Mouse (Mus musculus): Measurements from ENCODE around the gene Tnk2. TPM values are rescaled to one million over a fixed set of nuclear protein-coding genes. Genes with fewer than 3 reads are reported as not detected.

Tnk2 gene
- polyA plus RNA-seq (2012; rRNA removed) = 55.3 and 74.2 TPM in 2 replicates

DNA sequence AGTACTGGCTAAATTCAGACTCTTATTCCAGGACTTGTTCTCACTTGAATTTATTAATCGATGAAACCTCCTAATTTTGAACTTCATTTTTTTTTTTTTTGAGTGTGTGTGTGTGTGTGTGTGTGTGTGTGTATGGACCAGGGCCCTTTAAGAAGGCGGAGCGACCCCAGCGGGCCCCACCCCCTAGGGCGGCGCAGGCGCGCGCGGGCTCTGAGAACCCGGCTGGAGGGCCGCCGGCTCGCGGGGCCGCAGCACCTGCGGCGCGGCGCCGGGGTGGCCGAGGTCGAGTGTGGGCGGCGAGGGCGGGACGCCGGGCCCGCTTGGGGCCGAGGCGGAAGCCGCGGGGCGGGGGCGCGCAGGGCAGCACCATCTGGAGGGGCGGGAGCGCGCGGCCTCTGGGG lies at the start of gene Tnk2:
Tnk2 (plus strand) TSS at position 214 of the 401 bp plus-strand sequence.

DNA sequence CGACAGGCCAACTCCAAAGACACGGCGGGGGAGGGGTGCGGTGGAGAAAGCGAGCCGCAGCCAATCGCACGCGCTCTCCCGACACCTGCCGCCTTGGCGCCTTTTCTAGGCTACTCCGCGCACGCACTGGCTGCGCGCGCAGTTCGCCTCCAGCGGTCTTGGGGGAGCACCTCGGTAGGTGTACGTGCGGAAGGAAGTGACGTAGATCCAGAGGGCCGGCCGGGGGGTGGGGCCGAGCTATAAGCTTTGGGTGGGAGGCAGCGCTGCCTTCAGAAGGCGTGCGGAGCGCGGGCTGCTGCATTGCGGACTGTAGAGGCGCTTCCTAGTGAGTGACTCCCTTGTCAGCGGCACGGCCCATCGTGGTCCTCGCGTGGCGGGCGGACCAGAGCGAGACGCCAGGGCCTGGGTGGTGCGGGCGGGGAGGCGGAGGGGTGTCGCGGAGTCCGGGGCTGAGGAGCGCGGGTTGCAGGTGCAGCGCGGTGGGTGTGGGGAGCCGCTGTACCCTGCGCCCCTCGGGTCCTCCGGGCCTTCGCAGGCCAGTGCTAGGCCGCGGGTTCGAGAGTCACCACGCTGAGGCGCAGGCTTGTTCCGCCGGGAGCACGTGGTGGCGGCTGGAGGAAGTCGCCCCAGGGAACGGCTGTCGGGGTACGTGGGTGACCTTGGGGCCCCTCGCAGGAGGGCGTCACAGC lies 34.8 kb upstream of the Tnk2 start, which contains the start of gene Tfrc:
Tfrc (plus strand) TSS at position 209 of the 689 bp plus-strand sequence.

Other genes with a start within 250 kb of the Tnk2 start
- gene Tm4sf19, start 243.4 kb upstream of the Tnk2 start, polyA plus RNA-seq (2012; rRNA removed) = 0.29 TPM in 1 of 2 replicates, not detected in the other
- 15.7 and 21.7 TPM in 2 replicates for gene Tctex1d2, start 224.2 kb upstream of the Tnk2 start, polyA plus RNA-seq (2012; rRNA removed)
- gene Pcyt1a, start 213.0 kb upstream of the Tnk2 start, polyA plus RNA-seq (2012; rRNA removed) = 26.1 and 36.6 TPM in 2 replicates
- gene Slc51a, start 156.0 kb upstream of the Tnk2 start, polyA plus RNA-seq (2012; rRNA removed) = 0.07 and 0.15 TPM in 2 replicates
- gene Zdhhc19, start 147.6 kb upstream of the Tnk2 start, polyA plus RNA-seq (2012; rRNA removed) = not detected in 2 replicates
- 51.7 and 78.3 TPM in 2 replicates for gene Tfrc, start 35.0 kb upstream of the Tnk2 start, polyA plus RNA-seq (2012; rRNA removed)
- gene Muc4, start 92.0 kb downstream of the Tnk2 start, polyA plus RNA-seq (2012; rRNA removed) = 0.28 and 0.36 TPM in 2 replicates
- 0.02 TPM in 2 replicates for gene Muc20, start 153.6 kb downstream of the Tnk2 start, polyA plus RNA-seq (2012; rRNA removed)
- not detected in 2 replicates for gene Smbd1, start 166.6 kb downstream of the Tnk2 start, polyA plus RNA-seq (2012; rRNA removed)
- 67.6 and 71.1 TPM in 2 replicates for gene Fyttd1, start 233.6 kb downstream of the Tnk2 start, polyA plus RNA-seq (2012; rRNA removed)
- gene Rubcn, start 233.9 kb downstream of the Tnk2 start, polyA plus RNA-seq (2012; rRNA removed) = 22.3 and 26.7 TPM in 2 replicates

Data from central nervous system, embryonic 11.5 days (tissue).